Mouse (Mus musculus) heart, postnatal 10 days (tissue): ENCODE measurements at regions not wholly inside any gene's neighbourhood (a gene's known extent, or its start where the extent isn't known, plus 50 kb on each side); places are given as distances from the start of the nearest gene placed in this dataset.
"Not testable (repeated sequence)": the region's sequence is repeated elsewhere in the genome, so short reads cannot be mapped to it uniquely, and the experiment has no call there.

Experiments
- DNase-seq, 2 experiments: peaks; one replicate each; pipeline ENCODE4 v3.0.0; 2021
- intact Hi-C: fragments of 180-260 bp; cut with DNase I; formaldehyde crosslinking; loops from one replicate; pipeline ENCODE4 v1.15.1; 2025

- no peak for DNase-seq
- intact Hi-C loops = no loop called here
These were observed 95.4 kb upstream of the Mrps10 start for GRCm38 (mm10) chr17:47273309-47273708.

- DNase-seq = peak; percentile 48 to 49
- intact Hi-C loops = no loop called here
These were observed 96.6 kb upstream of the Mrps10 start for GRCm38 (mm10) chr17:47271979-47272677.

GRCm38 (mm10) chr17:47269053-47269891, 99.4 kb upstream of the Mrps10 start:
- DNase-seq = no peak
- intact Hi-C loops = no loop called here

GRCm38 (mm10) chr17:47267843-47268242, 100.8 kb upstream of the Mrps10 start:
- intact Hi-C loops = no loop called here
- no peak for DNase-seq

GRCm38 (mm10) chr17:47267076-47267475, 101.6 kb upstream of the Mrps10 start:
- intact Hi-C loops = no loop called here
- no peak for DNase-seq

- DNase-seq = no peak
- intact Hi-C loops = no loop called here
These were observed 102.4 kb upstream of the Mrps10 start for GRCm38 (mm10) chr17:47266335-47266734.

GRCm38 (mm10) chr17:47262986-47263385, 105.7 kb upstream of the Mrps10 start:
- intact Hi-C loops = no loop called here

GRCm38 (mm10) chr17:47262141-47262540, 106.5 kb upstream of the Mrps10 start:
- no peak for DNase-seq
- intact Hi-C loops = no loop called here

More at GRCm38 (mm10) chr17:47262986-47263385, 105.7 kb upstream of the Mrps10 start:
- no peak for DNase-seq

GRCm38 (mm10) chr17:47260976-47261375, 107.7 kb upstream of the Mrps10 start:
- no peak for DNase-seq
- intact Hi-C loops = no loop called here

- intact Hi-C loops = no loop called here
- no peak for DNase-seq
These were observed 110.4 kb upstream of the Mrps10 start for GRCm38 (mm10) chr17:47258296-47258695.

GRCm38 (mm10) chr17:47255209-47255608, 113.5 kb upstream of the Mrps10 start:
- no peak for DNase-seq
- intact Hi-C loops = no loop called here

- no peak for DNase-seq
- intact Hi-C loops = no loop called here
These were observed 114.7 kb upstream of the Mrps10 start for GRCm38 (mm10) chr17:47254026-47254425.

GRCm38 (mm10) chr17:47250001-47250400, 118.7 kb upstream of the Mrps10 start:
- intact Hi-C loops = no loop called here
- peak; percentile 16 to 17 for DNase-seq

- no peak for DNase-seq
- intact Hi-C loops = no loop called here
These were observed 119.5 kb upstream of the Mrps10 start for GRCm38 (mm10) chr17:47249176-47249575.

- DNase-seq = peak; percentile 48 to 54
- intact Hi-C loops = no loop called here
These were observed 120.6 kb upstream of the Mrps10 start for GRCm38 (mm10) chr17:47248053-47248452.

GRCm38 (mm10) chr17:47247516-47247915, 121.2 kb upstream of the Mrps10 start:
- intact Hi-C loops = no loop called here
- peak in 1 of 2 experiments; percentile 6 for DNase-seq

- intact Hi-C loops = no loop called here
- no peak for DNase-seq
These were observed 122.1 kb upstream of the Mrps10 start for GRCm38 (mm10) chr17:47246605-47247004.

- intact Hi-C loops = no loop called here
- DNase-seq = no peak
These were observed 123.1 kb upstream of the Mrps10 start for GRCm38 (mm10) chr17:47245635-47246034.

- no peak for DNase-seq
- intact Hi-C loops = no loop called here
These were observed 129.6 kb upstream of the Mrps10 start for GRCm38 (mm10) chr17:47239086-47239485.

- DNase-seq, intact Hi-C loops: not testable (repeated sequence)
These were observed 130.8 kb upstream of the Mrps10 start for GRCm38 (mm10) chr17:47237881-47238280.

- no peak for DNase-seq
- intact Hi-C loops = no loop called here
These were observed 134.3 kb upstream of the Mrps10 start for GRCm38 (mm10) chr17:47234343-47234742.
